Mouse (Mus musculus): ENCODE results near the gene Fbxw18. TPM values are rescaled to one million over a fixed set of nuclear protein-coding genes. Genes with fewer than 3 reads are reported as not detected.

Fbxw18 gene
- not detected in 2 replicates for polyA plus RNA-seq (2012; rRNA removed)

GRCm38 (mm10) chr9:109702600-109702999 is at the start of gene Fbxw18:
Gene Fbxw18 (minus strand): TSS chr9:109702700.

GRCm38 (mm10) chr9:109745989-109746388 is 43.5 kb upstream of the Fbxw18 start, which contains the start of gene Fbxw26:
Gene Fbxw26 (minus strand): TSS chr9:109746089.

GRCm38 (mm10) chr9:109664552-109664951 is 37.9 kb downstream of the Fbxw18 start, which contains the start of gene Fbxw25:
Gene Fbxw25 (minus strand): TSS chr9:109664652.

Other genes with a start within 250 kb of the Fbxw18 start
- not detected in 2 replicates for gene Fbxw19, start 206.8 kb downstream of the Fbxw18 start, polyA plus RNA-seq (2012; rRNA removed)
- gene Fbxw15, start 134.4 kb downstream of the Fbxw18 start, polyA plus RNA-seq (2012; rRNA removed), result not detected in 2 replicates
- gene Fbxw24, start 76.6 kb downstream of the Fbxw18 start, polyA plus RNA-seq (2012; rRNA removed), result 0.09 and 0.12 TPM in 2 replicates
- not detected in 2 replicates for gene Fbxw25, start 38.0 kb downstream of the Fbxw18 start, polyA plus RNA-seq (2012; rRNA removed)
- gene Fbxw26, start 43.4 kb upstream of the Fbxw18 start, polyA plus RNA-seq (2012; rRNA removed), result not detected in 2 replicates
- not detected in 2 replicates for gene Fbxw27, start 88.0 kb upstream of the Fbxw18 start, polyA plus RNA-seq (2012; rRNA removed)
- 0.28 TPM in 1 of 2 replicates, not detected in the other for gene Spink8, start 109.6 kb upstream of the Fbxw18 start, polyA plus RNA-seq (2012; rRNA removed)
- gene Nme6, start 130.0 kb upstream of the Fbxw18 start, polyA plus RNA-seq (2012; rRNA removed), result 18.8 and 19.6 TPM in 2 replicates
- gene Camp, start 146.9 kb upstream of the Fbxw18 start, polyA plus RNA-seq (2012; rRNA removed), result 0.28 TPM in 1 of 2 replicates, not detected in the other
- 14.0 and 16.8 TPM in 2 replicates for gene Cdc25a, start 172.9 kb upstream of the Fbxw18 start, polyA plus RNA-seq (2012; rRNA removed)
- 190 and 241 TPM in 2 replicates for gene Map4, start 228.8 kb upstream of the Fbxw18 start, polyA plus RNA-seq (2012; rRNA removed)